Mouse (Mus musculus): Measurements from ENCODE around the gene Zfp280b. TPM values are rescaled to one million over a fixed set of nuclear protein-coding genes. Genes with fewer than 3 reads are reported as not detected.

The Zfp280b gene
- polyA plus RNA-seq, 1 experiment from 2014 or later, result 17.8 TPM

DNA sequence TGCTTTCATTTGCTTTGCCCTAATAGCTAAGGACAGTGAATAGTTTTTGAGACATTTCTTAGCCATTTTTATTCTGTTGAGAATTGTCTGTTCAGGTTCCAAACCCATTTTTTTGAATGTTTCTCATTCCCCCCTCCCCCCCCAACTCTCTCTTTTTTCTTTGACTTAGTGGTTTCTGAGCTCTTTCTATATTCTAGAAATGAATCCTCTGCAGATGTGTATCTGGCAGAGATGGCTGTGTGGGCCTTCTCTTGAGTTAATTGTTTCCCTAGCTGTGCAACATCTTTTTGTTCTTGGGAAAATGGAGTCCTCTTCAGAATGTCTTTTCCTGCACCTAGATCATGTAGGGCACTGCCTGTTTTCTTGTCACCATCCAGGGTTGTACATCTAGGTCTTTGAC, 2.8 kb downstream of the Zfp280b start:
- H3K4me3 ChIP-seq (ENCODE audit: low read depth, low read length), result no peak overlapping the region
- peaks cover 42% of the 10 kb centered on the region for H3K36me3 ChIP-seq (ENCODE audit: control insufficient read depth, insufficient read depth, low read length)
- no peaks in the 10 kb centered on the region for H3K27me3 ChIP-seq (replicated peaks; ENCODE audit: control insufficient read depth, insufficient read depth, low read length)
- H3K9ac ChIP-seq (ENCODE audit: low read depth, low read length), result no peak overlapping the region
- H3K27ac ChIP-seq (replicated peaks; ENCODE audit: low read depth, low read length), result no peak overlapping the region
- peaks cover 6% of the 10 kb centered on the region; the same call in 1 of the 2 replicates for H3K4me1 ChIP-seq (ENCODE audit: control insufficient read depth, insufficient read depth, low read length)
- DNase-seq (ENCODE audit: low spot score), result no peak
- ATAC-seq (ENCODE audit: low read depth), result no peak
- no peak overlapping the region for H3K4me2 ChIP-seq (ENCODE audit: low read depth, low read length)
- H3K9me3 ChIP-seq (ENCODE audit: control insufficient read depth, low read length), result 0 out of 2 replicates have a peak, but pooled peaks cover 2% of the 10 kb centered on the region

DNA sequence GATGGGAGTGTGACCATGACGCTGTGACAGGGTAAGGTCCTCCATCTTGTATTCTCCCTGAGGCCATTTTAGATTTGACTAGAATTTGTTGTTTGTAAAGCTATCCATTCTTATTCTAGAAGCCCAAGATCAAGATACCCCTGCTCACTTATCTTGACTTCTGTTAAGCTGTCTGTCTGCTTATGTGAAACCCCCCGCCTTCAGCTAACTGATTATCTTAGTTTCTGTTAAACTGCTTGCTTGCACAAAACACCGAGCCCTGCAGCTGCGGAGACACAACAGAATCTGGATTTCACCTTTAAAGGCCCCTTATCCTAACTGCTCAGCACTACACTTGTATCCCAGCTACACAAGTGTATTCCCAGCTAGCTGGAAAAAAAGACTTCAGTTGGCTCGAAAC, 4.5 kb downstream of the Zfp280b start:
- Histone ChIP-seq H3K4me2 (ENCODE audit: low read depth, low read length) (no peak overlapping the region), H3K4me3 (ENCODE audit: low read depth, low read length) (no peak overlapping the region), H3K36me3 (ENCODE audit: control insufficient read depth, insufficient read depth, low read length) (peaks cover 57% of the 10 kb centered on the region), H3K27ac (replicated peaks; ENCODE audit: low read depth, low read length) (no peak overlapping the region), H3K9ac (ENCODE audit: low read depth, low read length) (no peak overlapping the region), H3K27me3 (replicated peaks; ENCODE audit: control insufficient read depth, insufficient read depth, low read length) (no peaks in the 10 kb centered on the region), H3K9me3 (ENCODE audit: control insufficient read depth, low read length) (0 out of 2 replicates have a peak, but pooled peaks cover 4% of the 10 kb centered on the region), H3K4me1 (ENCODE audit: control insufficient read depth, insufficient read depth, low read length) (peaks cover 6% of the 10 kb centered on the region; the same call in 1 of the 2 replicates)
- no peak for ATAC-seq (ENCODE audit: low read depth)
- WGBS, result 94% methylated on average over 5 of the region's 5 CpGs
- no peak for DNase-seq (ENCODE audit: low spot score)

DNA sequence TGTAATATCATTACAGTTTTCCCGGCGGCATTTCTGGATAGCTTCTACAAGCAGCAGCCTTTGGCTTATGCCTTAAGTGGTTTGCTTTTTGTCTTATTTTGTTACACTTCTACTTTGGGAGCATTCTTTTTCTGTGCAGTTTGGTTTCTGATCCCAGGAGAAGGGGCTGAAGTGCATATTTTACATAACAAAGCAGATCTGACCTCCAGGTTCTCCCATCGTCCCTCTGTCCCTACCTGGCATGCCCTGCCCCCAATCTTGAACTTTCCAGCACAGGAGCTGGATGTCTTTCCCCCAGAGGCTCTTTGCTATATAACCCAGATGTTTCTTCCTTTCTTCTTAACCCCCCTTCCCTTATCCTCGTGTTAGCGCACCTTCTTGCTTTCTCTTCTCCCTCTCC, 12.9 kb downstream of the Zfp280b start:
- Histone ChIP-seq H3K27ac (replicated peaks; ENCODE audit: low read depth, low read length) (no peak overlapping the region), H3K9ac (ENCODE audit: low read depth, low read length) (no peak overlapping the region), H3K4me2 (ENCODE audit: low read depth, low read length) (no peak overlapping the region), H3K9me3 (ENCODE audit: control insufficient read depth, low read length) (0 out of 2 replicates have a peak, but pooled peaks cover 1% of the 10 kb centered on the region), H3K4me3 (ENCODE audit: low read depth, low read length) (no peak overlapping the region), H3K36me3 (ENCODE audit: control insufficient read depth, insufficient read depth, low read length) (peaks cover 27% of the 10 kb centered on the region), H3K27me3 (replicated peaks; ENCODE audit: control insufficient read depth, insufficient read depth, low read length) (no peaks in the 10 kb centered on the region), H3K4me1 (ENCODE audit: control insufficient read depth, insufficient read depth, low read length) (no peaks in the 10 kb centered on the region)
- ATAC-seq (ENCODE audit: low read depth) (no peak), DNase-seq (ENCODE audit: low spot score) (no peak)
- 30% methylated on average over 5 of the region's 5 CpGs for whole genome bisulfite sequencing

DNA sequence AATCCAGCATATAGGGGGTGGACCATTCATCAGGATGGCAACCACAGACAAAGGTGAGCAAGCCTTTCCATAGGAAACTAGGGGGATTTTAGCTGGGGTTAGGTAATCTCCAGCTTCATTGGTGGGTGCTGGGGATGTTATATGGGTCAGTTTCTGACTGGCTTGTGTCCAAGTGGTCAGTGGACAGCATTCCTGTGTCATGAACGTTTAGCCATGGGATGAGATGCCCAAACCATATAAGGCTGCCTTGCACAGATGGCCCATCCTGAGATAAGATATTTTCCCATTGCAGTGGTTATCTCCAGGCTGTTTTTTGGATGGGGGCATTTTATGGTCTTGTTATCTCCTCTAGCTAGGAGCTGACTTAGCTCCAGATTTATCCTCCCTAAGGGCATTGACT, 14.3 kb downstream of the Zfp280b start:
- no peak for ATAC-seq (ENCODE audit: low read depth)
- H3K27ac ChIP-seq (replicated peaks; ENCODE audit: low read depth, low read length), result no peak overlapping the region
- no peak for DNase-seq (ENCODE audit: low spot score)
- peaks cover 13% of the 10 kb centered on the region for H3K36me3 ChIP-seq (ENCODE audit: control insufficient read depth, insufficient read depth, low read length)
- H3K9ac ChIP-seq (ENCODE audit: low read depth, low read length), result no peak overlapping the region
- no peaks in the 10 kb centered on the region for H3K27me3 ChIP-seq (replicated peaks; ENCODE audit: control insufficient read depth, insufficient read depth, low read length)
- no peaks in the 10 kb centered on the region for H3K9me3 ChIP-seq (ENCODE audit: control insufficient read depth, low read length)
- no peak overlapping the region for H3K4me3 ChIP-seq (ENCODE audit: low read depth, low read length)
- 46% methylated on average over 1 of the region's 1 CpGs for WGBS
- no peak overlapping the region for H3K4me2 ChIP-seq (ENCODE audit: low read depth, low read length)
- no peaks in the 10 kb centered on the region for H3K4me1 ChIP-seq (ENCODE audit: control insufficient read depth, insufficient read depth, low read length)

DNA sequence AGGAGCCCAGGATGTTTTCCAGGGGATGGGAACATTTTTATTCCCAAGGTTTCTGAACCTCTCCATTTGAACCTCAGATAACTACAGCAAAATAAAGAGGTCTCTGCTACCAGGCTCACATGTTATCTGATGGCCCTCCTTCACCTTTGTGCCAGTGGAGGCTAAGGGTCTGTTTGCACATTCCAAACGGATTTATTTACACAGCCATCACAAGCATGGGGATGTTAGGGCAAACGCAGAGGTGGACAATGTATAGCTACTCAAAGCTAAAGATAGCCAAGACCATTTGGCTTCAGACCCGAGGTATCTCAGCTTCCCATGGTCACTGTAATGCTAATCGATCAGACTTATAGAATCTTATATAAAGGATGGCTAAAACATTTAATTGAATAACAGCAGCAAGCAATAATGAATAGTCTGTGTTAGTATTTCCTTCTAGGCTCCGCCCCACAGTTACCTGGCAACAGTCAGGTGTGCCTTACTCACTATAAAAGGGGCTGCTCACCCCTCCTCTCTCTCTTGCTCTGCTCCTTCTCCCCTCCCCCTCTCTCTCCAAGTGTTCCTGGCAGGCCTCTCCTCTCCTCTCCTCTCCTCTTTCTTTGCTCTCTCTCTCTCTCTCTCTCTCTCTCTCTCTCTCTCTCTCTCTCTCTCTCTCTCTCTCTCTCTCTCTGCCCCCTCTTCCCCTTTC, 14.9 kb downstream of the Zfp280b start:
- DNase-seq (ENCODE audit: low spot score) (no peak), ATAC-seq (ENCODE audit: low read depth) (no peak)
- Histone ChIP-seq H3K36me3 (ENCODE audit: control insufficient read depth, insufficient read depth, low read length) (peaks cover 13% of the 10 kb centered on the region), H3K27me3 (replicated peaks; ENCODE audit: control insufficient read depth, insufficient read depth, low read length) (no peaks in the 10 kb centered on the region), H3K9ac (ENCODE audit: low read depth, low read length) (no peak overlapping the region), H3K27ac (replicated peaks; ENCODE audit: low read depth, low read length) (no peak overlapping the region), H3K4me3 (ENCODE audit: low read depth, low read length) (no peak overlapping the region), H3K4me1 (ENCODE audit: control insufficient read depth, insufficient read depth, low read length) (no peaks in the 10 kb centered on the region), H3K4me2 (ENCODE audit: low read depth, low read length) (no peak overlapping the region), H3K9me3 (ENCODE audit: control insufficient read depth, low read length) (no peaks in the 10 kb centered on the region)
- 56% methylated on average over 5 of the region's 5 CpGs for WGBS

DNA sequence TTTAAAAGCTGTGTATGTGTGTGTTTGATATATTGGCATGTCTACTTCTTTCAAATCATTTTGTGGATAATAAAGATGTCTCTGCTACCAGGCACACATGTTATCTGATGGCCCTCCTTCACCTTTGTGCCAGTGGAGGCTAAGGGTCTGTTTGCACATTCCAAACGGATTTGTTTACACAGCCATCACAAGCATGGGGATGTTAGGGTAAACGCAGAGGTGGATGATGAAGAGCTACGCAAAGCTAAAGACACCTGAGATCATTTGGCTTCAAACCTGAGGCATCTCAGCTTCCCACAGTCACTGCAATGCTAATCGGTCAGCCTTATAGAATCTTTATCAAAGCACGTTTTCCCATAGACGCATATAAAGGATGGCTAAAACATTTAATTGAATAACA, 16.5 kb downstream of the Zfp280b start:
- no peak for DNase-seq (ENCODE audit: low spot score)
- no peaks in the 10 kb centered on the region for H3K27me3 ChIP-seq (replicated peaks; ENCODE audit: control insufficient read depth, insufficient read depth, low read length)
- H3K9ac ChIP-seq (ENCODE audit: low read depth, low read length), result no peak overlapping the region
- H3K9me3 ChIP-seq (ENCODE audit: control insufficient read depth, low read length), result no peaks in the 10 kb centered on the region
- H3K4me2 ChIP-seq (ENCODE audit: low read depth, low read length), result no peak overlapping the region
- H3K36me3 ChIP-seq (ENCODE audit: control insufficient read depth, insufficient read depth, low read length), result 0 out of 2 replicates have a peak, but pooled peaks cover 1% of the 10 kb centered on the region
- no peak for ATAC-seq (ENCODE audit: low read depth)
- H3K4me1 ChIP-seq (ENCODE audit: control insufficient read depth, insufficient read depth, low read length), result no peaks in the 10 kb centered on the region
- H3K27ac ChIP-seq (replicated peaks; ENCODE audit: low read depth, low read length), result no peak overlapping the region
- no peak overlapping the region for H3K4me3 ChIP-seq (ENCODE audit: low read depth, low read length)
- 38% methylated on average over 6 of the region's 6 CpGs for WGBS

DNA sequence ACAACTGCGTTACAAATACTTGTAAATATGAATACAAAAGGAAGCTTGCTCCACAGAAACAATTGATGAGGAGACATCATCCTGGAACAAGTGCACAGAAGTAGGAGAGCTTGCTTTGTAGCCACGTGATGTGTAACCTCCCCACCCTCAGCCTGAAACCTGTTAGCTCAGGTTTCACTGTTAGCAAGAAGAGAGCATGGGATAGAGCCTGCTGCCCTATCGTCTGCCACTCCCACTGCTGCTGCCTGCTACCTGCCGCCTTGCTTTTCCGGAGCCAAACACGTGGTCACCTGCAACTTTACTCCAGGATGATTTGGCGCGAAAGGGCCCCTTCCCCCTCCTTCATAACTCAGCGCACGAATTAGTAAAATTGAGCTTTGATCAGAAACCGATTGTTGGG, 19.4 kb downstream of the Zfp280b start:
- Histone ChIP-seq H3K36me3 (ENCODE audit: control insufficient read depth, insufficient read depth, low read length) (no peaks in the 10 kb centered on the region), H3K9me3 (ENCODE audit: control insufficient read depth, low read length) (no peaks in the 10 kb centered on the region), H3K27ac (replicated peaks; ENCODE audit: low read depth, low read length) (no peak overlapping the region), H3K4me3 (ENCODE audit: low read depth, low read length) (no peak overlapping the region), H3K9ac (ENCODE audit: low read depth, low read length) (no peak overlapping the region), H3K4me2 (ENCODE audit: low read depth, low read length) (no peak overlapping the region), H3K27me3 (replicated peaks; ENCODE audit: control insufficient read depth, insufficient read depth, low read length) (no peaks in the 10 kb centered on the region), H3K4me1 (ENCODE audit: control insufficient read depth, insufficient read depth, low read length) (no peaks in the 10 kb centered on the region)
- DNase-seq (ENCODE audit: low spot score), result no peak
- ATAC-seq (ENCODE audit: low read depth), result no peak
- WGBS, result 76% methylated on average over 11 of the region's 11 CpGs

DNA sequence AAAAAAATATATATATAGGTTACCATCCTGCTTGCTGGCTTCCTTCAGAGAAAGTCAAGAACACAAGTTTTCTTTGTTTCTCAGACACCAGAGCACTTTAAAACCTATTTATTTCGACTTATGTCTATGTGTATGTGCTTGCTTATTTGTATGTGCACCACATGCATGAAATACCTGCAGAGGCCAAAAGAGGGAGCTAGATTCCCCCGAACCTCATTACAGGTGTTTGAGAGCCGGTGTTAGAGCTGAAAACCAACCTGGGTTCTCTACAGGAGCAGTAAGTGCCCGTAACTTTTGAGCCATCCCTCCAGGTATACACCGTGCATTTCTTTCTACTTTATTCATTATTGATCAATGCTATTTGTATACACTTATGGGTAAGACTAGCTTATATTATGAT, 30.0 kb downstream of the Zfp280b start:
- H3K4me3 ChIP-seq (ENCODE audit: low read depth, low read length), result no peak overlapping the region
- WGBS, result 88% methylated on average over 5 of the region's 5 CpGs
- H3K9me3 ChIP-seq (ENCODE audit: control insufficient read depth, low read length), result no peaks in the 10 kb centered on the region
- H3K4me1 ChIP-seq (ENCODE audit: control insufficient read depth, insufficient read depth, low read length), result no peaks in the 10 kb centered on the region
- no peak overlapping the region for H3K4me2 ChIP-seq (ENCODE audit: low read depth, low read length)
- ATAC-seq (ENCODE audit: low read depth) (no peak), DNase-seq (ENCODE audit: low spot score) (no peak)
- no peak overlapping the region for H3K27ac ChIP-seq (replicated peaks; ENCODE audit: low read depth, low read length)
- no peak overlapping the region for H3K9ac ChIP-seq (ENCODE audit: low read depth, low read length)
- no peaks in the 10 kb centered on the region for H3K27me3 ChIP-seq (replicated peaks; ENCODE audit: control insufficient read depth, insufficient read depth, low read length)
- H3K36me3 ChIP-seq (ENCODE audit: control insufficient read depth, insufficient read depth, low read length), result no peaks in the 10 kb centered on the region

All from embryonic facial prominence, embryonic 14.5 days (tissue).